Mouse (Mus musculus): Measurements from ENCODE around the gene Matk.

Gene Matk

GRCm38 (mm10) chr10:81244146-81244545 lies 8.6 kb upstream of the Matk start:
- no peak for DNase-seq

GRCm38 (mm10) chr10:81244595-81244994 lies 8.1 kb upstream of the Matk start:
- peak; percentile 82 for DNase-seq

- DNase-seq: no peak
Observed at GRCm38 (mm10) chr10:81245166-81245565, 7.6 kb upstream of the Matk start.

GRCm38 (mm10) chr10:81247804-81248203 lies 4.9 kb upstream of the Matk start:
- DNase-seq: no peak

- DNase-seq: no peak
Observed at GRCm38 (mm10) chr10:81249442-81249841, 3.3 kb upstream of the Matk start.

- DNase-seq: no peak
Observed at GRCm38 (mm10) chr10:81254886-81255285, 2.2 kb downstream of the Matk start.

GRCm38 (mm10) chr10:81257158-81258039 lies 4.7 kb downstream of the Matk start:
- peak; percentile 54 for DNase-seq

- no peak for DNase-seq
Observed at GRCm38 (mm10) chr10:81259225-81259884, 6.6 kb downstream of the Matk start.

- no peak for DNase-seq
Observed at GRCm38 (mm10) chr10:81261025-81261424, 8.3 kb downstream of the Matk start.

- DNase-seq: no peak
Observed at GRCm38 (mm10) chr10:81265540-81265939, 12.8 kb downstream of the Matk start.

- DNase-seq: peak; percentile 96
Observed at GRCm38 (mm10) chr10:81266211-81267105, 13.7 kb downstream of the Matk start, which contains the start of the genes Mrpl54 and Apba3. Gene Mrpl54 (minus strand): TSS chr10:81266934. Gene Apba3 (plus strand): TSS chr10:81266960.

- peak; percentile 94 for DNase-seq
Observed at GRCm38 (mm10) chr10:81268056-81268455, 15.3 kb downstream of the Matk start.

- DNase-seq: no peak
Observed at GRCm38 (mm10) chr10:81268643-81269412, 16.1 kb downstream of the Matk start.

GRCm38 (mm10) chr10:81272356-81272755 lies 19.6 kb downstream of the Matk start:
- no peak for DNase-seq

- DNase-seq: no peak
Observed at GRCm38 (mm10) chr10:81273842-81274241, 21.1 kb downstream of the Matk start.

GRCm38 (mm10) chr10:81277676-81278075 lies 24.9 kb downstream of the Matk start:
- no peak for DNase-seq

- no peak for DNase-seq
Observed at GRCm38 (mm10) chr10:81279496-81279895, 26.8 kb downstream of the Matk start.

GRCm38 (mm10) chr10:81284189-81284588 lies 31.5 kb downstream of the Matk start:
- DNase-seq: no peak

- no peak for DNase-seq
Observed at GRCm38 (mm10) chr10:81284719-81285118, 32.0 kb downstream of the Matk start.

GRCm38 (mm10) chr10:81285694-81286450 lies 33.1 kb downstream of the Matk start:
- peak; percentile 94 for DNase-seq

- DNase-seq: no peak
Observed at GRCm38 (mm10) chr10:81286586-81286985, 33.9 kb downstream of the Matk start.
